Mouse (Mus musculus) activated CD4-positive, CD25-positive, alpha-beta regulatory T cell, adult 4 months (primary cell): Measurements from ENCODE around the gene 4931406P16Rik. TPM values are rescaled to one million over a fixed set of nuclear protein-coding genes. Genes with fewer than 3 reads are reported as not detected.
"Not testable (repeated sequence)": the region's sequence is repeated elsewhere in the genome, so short reads cannot be mapped to it uniquely, and the experiment has no call there.

Source experiments
- ATAC-seq: one replicate; pipeline ENCODE4 v1.8.0; 2017
- polyA plus RNA-seq, 2 experiments: library from polyadenylated mRNA; unstranded; fragments of 100-300 nt; shearing (Covaris generic); gene quantifications; one replicate each; pipeline ENCODE4 v1.2.1; 2017

The 4931406P16Rik gene
- polyA plus RNA-seq: 10 to 100 TPM; 23.5 to 24.1 TPM

GRCm38 (mm10) chr7:34313443-34313875 lies at the start of gene 4931406P16Rik:
4931406P16Rik (minus strand) TSS chr7:34313551.
- peak; percentile 86 for ATAC-seq

- no peak for ATAC-seq
Measured at GRCm38 (mm10) chr7:34355629-34356028, 42.3 kb upstream of the 4931406P16Rik start.

- ATAC-seq: no peak
Measured at GRCm38 (mm10) chr7:34351997-34352396, 38.6 kb upstream of the 4931406P16Rik start.

GRCm38 (mm10) chr7:34350166-34350565 lies 36.8 kb upstream of the 4931406P16Rik start:
- no peak for ATAC-seq

- ATAC-seq: no peak
Measured at GRCm38 (mm10) chr7:34348011-34348410, 34.7 kb upstream of the 4931406P16Rik start.

- no peak for ATAC-seq
Measured at GRCm38 (mm10) chr7:34347041-34347440, 33.7 kb upstream of the 4931406P16Rik start.

- no peak for ATAC-seq
Measured at GRCm38 (mm10) chr7:34346505-34346904, 33.2 kb upstream of the 4931406P16Rik start.

GRCm38 (mm10) chr7:34342040-34342793 lies 28.9 kb upstream of the 4931406P16Rik start:
- no peak for ATAC-seq

GRCm38 (mm10) chr7:34340841-34341240 lies 27.5 kb upstream of the 4931406P16Rik start:
- ATAC-seq: no peak

- ATAC-seq: no peak
Measured at GRCm38 (mm10) chr7:34339164-34339489, 25.8 kb upstream of the 4931406P16Rik start.

GRCm38 (mm10) chr7:34338445-34339163 lies 25.3 kb upstream of the 4931406P16Rik start:
- no peak for ATAC-seq

- ATAC-seq: no peak
Measured at GRCm38 (mm10) chr7:34337268-34337667, 23.9 kb upstream of the 4931406P16Rik start.

GRCm38 (mm10) chr7:34336545-34336944 lies 23.2 kb upstream of the 4931406P16Rik start:
- ATAC-seq: not testable (repeated sequence)

- ATAC-seq: no peak
Measured at GRCm38 (mm10) chr7:34327493-34327892, 14.1 kb upstream of the 4931406P16Rik start.

- ATAC-seq: no peak
Measured at GRCm38 (mm10) chr7:34324857-34325256, 11.5 kb upstream of the 4931406P16Rik start.

- ATAC-seq: no peak
Measured at GRCm38 (mm10) chr7:34324005-34324404, 10.7 kb upstream of the 4931406P16Rik start.

GRCm38 (mm10) chr7:34323351-34323750 lies 10.0 kb upstream of the 4931406P16Rik start:
- ATAC-seq: no peak

- no peak for ATAC-seq
Measured at GRCm38 (mm10) chr7:34321958-34322357, 8.6 kb upstream of the 4931406P16Rik start.

- no peak for ATAC-seq
Measured at GRCm38 (mm10) chr7:34321119-34321518, 7.8 kb upstream of the 4931406P16Rik start.

- ATAC-seq: no peak
Measured at GRCm38 (mm10) chr7:34319957-34320356, 6.6 kb upstream of the 4931406P16Rik start.

GRCm38 (mm10) chr7:34319123-34319522 lies 5.8 kb upstream of the 4931406P16Rik start:
- ATAC-seq: no peak

GRCm38 (mm10) chr7:34317901-34318476 lies 4.6 kb upstream of the 4931406P16Rik start:
- ATAC-seq: no peak

- peak; percentile 30 for ATAC-seq
Measured at GRCm38 (mm10) chr7:34312786-34313442, 437 bp downstream of the 4931406P16Rik start.
